Mouse (Mus musculus) liver, embryonic 14.5 days (tissue): ENCODE measurements around the gene Actbl2.

ENCODE experiments used
- CTCF ChIP-seq: IDR thresholded peaks from 2 replicates; pipeline ENCODE4 v1.5.1; 2016; ENCODE audit warnings: antibody characterized with exemption, low read depth, control low read depth
- EP300 ChIP-seq: IDR thresholded peaks from 2 replicates; pipeline ENCODE4 v1.6.1; 2016; ENCODE audit warnings: antibody characterized with exemption, low read depth

DNA sequence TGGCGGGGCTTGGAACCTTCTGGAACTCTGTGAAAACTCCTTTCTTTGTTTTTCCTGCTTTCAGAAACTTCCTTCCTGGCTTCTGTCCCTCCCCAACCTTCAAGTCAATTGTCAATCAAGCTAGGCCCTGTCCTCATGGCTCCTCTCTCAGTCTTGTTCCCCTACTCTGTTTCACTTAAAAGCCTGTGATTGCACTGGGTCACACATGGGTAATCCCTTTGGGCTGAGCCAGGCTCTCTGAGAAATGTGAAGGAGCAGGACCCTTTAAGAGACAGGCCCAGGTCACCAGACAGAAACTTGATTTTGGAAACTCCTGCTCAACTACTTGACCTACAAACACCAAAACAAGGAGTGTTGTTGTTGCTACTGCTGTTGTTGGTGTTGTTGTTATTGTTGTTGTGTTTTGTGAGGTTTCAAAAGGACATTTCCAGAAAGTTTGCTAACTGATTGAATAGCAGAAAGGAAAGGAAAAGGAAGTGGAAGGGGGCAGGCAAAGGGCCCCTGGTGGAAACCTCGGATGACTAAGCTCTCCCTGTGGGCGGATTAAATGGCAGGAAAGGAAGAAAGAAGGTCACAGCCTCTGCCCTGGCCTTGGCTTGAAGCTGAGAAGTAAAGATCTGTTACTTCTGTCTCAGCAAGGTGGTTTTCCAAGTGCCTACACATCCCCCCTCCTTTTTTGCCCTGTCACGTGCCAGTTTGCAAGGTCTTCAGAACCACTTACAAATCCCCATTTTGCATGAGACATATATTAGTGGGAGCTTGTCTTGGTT, 10.6 kb downstream of the Actbl2 start:
- TF ChIP-seq CTCF (no peak), EP300 (no peak)
